Mouse (Mus musculus) adrenal gland, adult 10 weeks (tissue): ENCODE measurements around the gene Nfam1. TPM values are rescaled to one million over a fixed set of nuclear protein-coding genes. Genes with fewer than 3 reads are reported as not detected.

Experiments used
- polyA plus RNA-seq: library from polyadenylated mRNA; stranded (reverse); fragments of 350-450 nt; fragmentation: Illumina TruSeq; extraction: RNeasy Lipid Tissue Mini Kit (QIAGEN cat#74804); gene quantifications from one replicate; pipeline ENCODE4 v1.2.3, GENCODE M21; 2014; ENCODE audit warnings: low read depth, low replicate concordance

The Nfam1 gene
- polyA plus RNA-seq: 0.41 TPM

DNA sequence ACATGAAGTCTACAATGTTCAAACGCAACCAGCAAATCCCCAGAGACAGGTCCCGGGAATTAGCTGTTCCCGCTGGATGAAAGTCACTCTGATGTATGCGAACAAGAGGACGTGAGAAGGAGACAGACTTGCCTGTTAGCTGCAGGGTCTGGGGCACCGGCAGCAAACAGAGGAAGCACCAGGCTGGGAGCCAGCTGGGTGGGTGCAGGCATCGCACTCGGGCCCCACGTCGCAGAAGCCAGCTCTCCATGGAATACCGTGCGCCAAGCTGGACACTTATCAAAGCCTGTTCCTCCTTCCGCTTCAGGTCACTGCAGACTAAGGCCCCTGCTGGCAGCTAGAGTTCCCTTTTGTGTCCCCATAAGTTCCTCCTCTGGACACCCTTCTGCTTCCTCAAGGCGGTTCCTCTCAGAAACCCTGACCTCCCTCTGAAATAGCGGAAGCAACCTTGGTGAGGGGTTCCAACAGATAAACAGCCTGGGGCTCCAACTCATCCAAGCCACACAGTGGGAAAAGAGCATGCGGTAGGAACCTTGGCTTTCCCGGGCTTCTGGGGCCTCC is at the start of gene Nfam1:
Gene Nfam1, minus strand, starts transcription at position 326 of the 561 bp plus-strand sequence.

DNA sequence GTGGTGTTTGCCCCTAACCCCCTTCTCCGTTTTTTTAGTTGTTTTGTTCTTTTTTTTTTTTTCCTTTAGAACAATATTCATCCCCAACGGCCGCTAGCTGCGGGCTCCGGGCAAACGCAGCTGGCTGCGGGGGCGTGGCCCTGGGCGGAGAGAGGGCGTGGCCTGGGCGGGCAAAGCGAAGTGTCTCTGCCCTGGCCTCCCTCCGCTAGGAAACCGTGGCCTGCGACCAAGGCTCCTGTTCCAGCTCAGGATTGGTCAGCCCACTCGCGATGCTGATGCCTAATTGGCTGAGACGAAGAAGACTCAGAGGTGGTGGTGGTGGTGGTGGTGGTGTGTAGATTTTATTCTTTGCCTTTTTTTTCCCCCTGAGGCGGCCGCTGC is 45.4 kb downstream of the Nfam1 start, which contains the start of gene Tcf20:
Gene Tcf20, minus strand, starts transcription at position 141 of the 381 bp plus-strand sequence.

Other genes starting within 250 kb of the Nfam1 start
- gene Cyp2d26, start 239.0 kb downstream of the Nfam1 start, polyA plus RNA-seq: not detected
- gene Tcf20, start 45.4 kb downstream of the Nfam1 start, polyA plus RNA-seq: 24.0 TPM
- 5.2 TPM for gene Serhl, start 56.2 kb upstream of the Nfam1 start, polyA plus RNA-seq
- gene Rrp7a, start 89.5 kb upstream of the Nfam1 start, polyA plus RNA-seq: 0.93 TPM
- 16.3 TPM for gene Poldip3, start 116.1 kb upstream of the Nfam1 start, polyA plus RNA-seq
- gene Cyb5r3, start 139.3 kb upstream of the Nfam1 start, polyA plus RNA-seq: 172 TPM
- gene A4galt, start 218.5 kb upstream of the Nfam1 start, polyA plus RNA-seq: 0.93 TPM